Mouse (Mus musculus) intestine, postnatal 0 days (tissue): ENCODE data around the gene Ddah1. TPM values are rescaled to one million over a fixed set of nuclear protein-coding genes. Genes with fewer than 3 reads are reported as not detected.
A peak's percentile ranks its signal among the peaks of the same experiment; 100 is the strongest.

Experiments
- ATAC-seq: fragments of 200-750 bp; cut with Nextera tagmentation; 2 replicates; pipeline ENCODE4 v1.8.0; 2017; ENCODE audit warnings: mild to moderate bottlenecking, moderate TSS enrichment, moderate library complexity
- H3K27ac ChIP-seq: fragments of 300-500 bp; sonication (generic); 2 replicates; pipeline ENCODE4 v1.5.1; 2014; ENCODE audit warnings: mild to moderate bottlenecking, low read depth, low read length, moderate library complexity
- H3K27me3 ChIP-seq: fragments of 300-500 bp; sonication (generic); replicated peaks from 2 replicates; pipeline ENCODE4 v1.6.1; 2014; ENCODE audit warnings: low read length, mixed read lengths; ENCODE audit not compliant: control insufficient read depth, insufficient read depth
- H3K36me3 ChIP-seq: fragments of 300-500 bp; sonication (generic); 2 replicates; pipeline ENCODE4 v1.6.1; 2014; ENCODE audit warnings: mild to moderate bottlenecking, moderate library complexity; ENCODE audit not compliant: control insufficient read depth, insufficient read depth
- H3K4me1 ChIP-seq: fragments of 300-500 bp; sonication (generic); replicated peaks from 2 replicates; pipeline ENCODE4 v1.6.1; 2014; ENCODE audit warnings: antibody characterized with exemption, low read length, mixed read lengths; ENCODE audit not compliant: control insufficient read depth, insufficient read depth
- H3K4me2 ChIP-seq: fragments of 300-500 bp; sonication (generic); replicated peaks from 2 replicates; pipeline ENCODE4 v1.6.1; 2014; ENCODE audit warnings: low read depth, mild to moderate bottlenecking, moderate library complexity
- H3K4me3 ChIP-seq: fragments of 300-500 bp; sonication (generic); 2 replicates; pipeline ENCODE4 v1.5.1; 2014; ENCODE audit warnings: low read depth, low read length
- H3K9ac ChIP-seq: fragments of 300-500 bp; sonication (generic); 2 replicates; pipeline ENCODE4 v1.6.1; 2014; ENCODE audit warnings: mild to moderate bottlenecking, low read depth, low read length
- H3K9me3 ChIP-seq: fragments of 300-500 bp; sonication (generic); 2 replicates; pipeline ENCODE4 v1.6.1; 2016; ENCODE audit warnings: mixed run types; ENCODE audit not compliant: control insufficient read depth
- CTCF ChIP-seq: sonication (generic); IDR thresholded peaks from 2 replicates; pipeline ENCODE4 v1.5.1; 2016; ENCODE audit warnings: low read depth, mild to moderate bottlenecking, control low read depth, antibody characterized with exemption, moderate library complexity
- WGBS: fragments of 180-500 bp; shearing (Covaris S2); extraction: QIAGEN DNeasy Blood & Tissue Kit; methylation state at CpG from one replicate; pipeline ENCODE4 v1.1.7; 2014; 5-methylcytosine and 5-hydroxymethylcytosine counted together
- polyA plus RNA-seq: library from polyadenylated mRNA; unstranded; fragments of >200 nt; fragmentation: Nextera tagmentation; extraction: Ambion mirVana; gene quantifications from 2 replicates; pipeline ENCODE4 v1.2.1, GENCODE M21; 2015

The Ddah1 gene
- polyA plus RNA-seq, 1 experiment from 2014 or later: 25.9 TPM

DNA sequence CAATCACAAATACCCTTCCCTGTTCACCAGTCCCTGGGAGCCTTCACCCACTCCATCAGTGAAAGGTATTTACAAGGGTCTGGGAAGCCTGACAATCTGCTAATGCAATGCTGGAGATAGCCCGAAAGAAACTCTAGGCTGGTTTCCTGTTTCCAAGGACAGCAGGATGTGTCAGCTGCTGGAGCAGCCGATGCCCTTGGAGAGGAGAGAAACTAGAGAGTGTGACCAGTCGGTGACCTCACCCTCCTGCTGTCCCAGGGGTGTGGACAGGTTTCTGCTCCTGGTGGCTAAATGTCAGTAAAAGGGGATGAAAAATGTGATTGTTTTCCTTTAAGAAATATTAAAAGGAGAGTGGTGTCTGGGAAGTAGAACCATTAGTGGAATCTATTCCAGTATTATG, 28.4 kb upstream of the Ddah1 start:
- Histone ChIP-seq H3K27me3 (no peaks in the 10 kb centered on the region), H3K9ac (no peak overlapping the region), H3K36me3 (no peaks in the 10 kb centered on the region), H3K4me2 (no peak overlapping the region), H3K4me1 (no peaks in the 10 kb centered on the region), H3K27ac (no peak overlapping the region), H3K4me3 (no peak overlapping the region), H3K9me3 (no peaks in the 10 kb centered on the region)
- 27% methylated on average over 3 of the region's 3 CpGs for WGBS
- no peak for ATAC-seq
- TF ChIP-seq CTCF: no peak

DNA sequence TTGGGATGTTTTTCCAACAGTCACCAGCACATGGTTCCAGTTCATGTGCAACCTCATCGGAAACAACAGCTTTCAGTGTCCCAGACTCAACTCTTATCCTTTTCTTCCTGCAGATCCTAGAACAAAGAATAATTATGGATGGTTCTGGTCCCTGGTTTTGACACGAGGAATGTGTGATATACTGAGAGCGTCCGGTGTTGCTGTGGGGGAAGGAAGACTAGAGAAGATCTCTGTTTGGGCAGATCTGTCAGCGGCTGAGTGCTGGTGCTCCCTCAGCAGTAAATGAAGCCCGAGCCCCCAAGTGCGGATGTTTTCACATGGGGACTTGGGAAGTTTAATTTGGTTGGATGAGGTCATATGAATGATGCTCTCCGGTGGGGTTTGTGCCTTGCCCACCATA, 23.6 kb upstream of the Ddah1 start:
- Histone ChIP-seq H3K36me3 (no peaks in the 10 kb centered on the region), H3K27ac (no peak overlapping the region), H3K9me3 (no peaks in the 10 kb centered on the region), H3K27me3 (no peaks in the 10 kb centered on the region), H3K4me3 (no peak overlapping the region), H3K9ac (no peak overlapping the region), H3K4me1 (no peaks in the 10 kb centered on the region), H3K4me2 (no peak overlapping the region)
- TF ChIP-seq CTCF: no peak
- ATAC-seq: no peak
- 72% methylated on average over 8 of the region's 8 CpGs for WGBS

DNA sequence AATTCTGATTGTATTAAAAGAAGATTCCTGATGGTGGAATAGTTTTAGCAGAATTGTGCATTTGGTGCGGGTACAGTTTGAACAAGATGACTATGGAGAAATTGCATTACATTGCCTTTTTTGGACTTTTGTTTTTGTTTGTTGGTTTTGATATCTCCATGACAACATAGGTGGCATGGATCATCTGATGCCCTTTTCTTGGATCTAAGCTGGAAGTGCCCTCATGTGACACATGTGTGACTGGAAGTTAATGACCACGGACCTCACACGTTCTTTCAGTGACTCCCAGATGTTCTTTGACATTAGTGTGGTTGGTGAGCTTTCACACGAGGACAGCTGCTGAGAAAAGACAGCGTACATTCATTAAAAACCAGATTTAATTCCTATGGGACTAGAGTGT, 21.9 kb upstream of the Ddah1 start:
- Histone ChIP-seq H3K9ac (no peak overlapping the region), H3K4me2 (no peak overlapping the region), H3K4me3 (no peak overlapping the region), H3K4me1 (no peaks in the 10 kb centered on the region), H3K36me3 (no peaks in the 10 kb centered on the region), H3K27me3 (no peaks in the 10 kb centered on the region), H3K9me3 (no peaks in the 10 kb centered on the region), H3K27ac (no peak overlapping the region)
- TF ChIP-seq CTCF: no peak
- ATAC-seq: no peak
- 75% methylated on average over 5 of the region's 5 CpGs for WGBS

DNA sequence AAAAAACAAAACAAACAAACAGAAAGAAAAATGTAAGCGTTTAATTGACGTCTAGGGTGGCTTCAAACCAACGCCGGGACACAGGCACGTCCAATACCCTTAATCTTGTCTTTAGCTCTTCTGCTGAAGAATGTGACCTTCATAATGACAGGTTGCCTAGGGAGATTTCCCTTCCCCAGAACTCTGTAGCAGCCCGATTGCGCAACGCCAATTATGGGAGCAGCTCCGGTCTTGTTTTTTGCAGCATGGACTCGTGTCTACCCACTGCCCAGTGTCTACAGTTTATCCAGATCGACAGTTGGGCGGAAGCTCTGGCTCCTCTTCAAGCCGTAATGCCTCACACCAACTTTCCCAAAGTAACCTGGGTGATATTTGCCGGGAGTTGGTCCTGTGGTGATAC, 19.8 kb upstream of the Ddah1 start:
- H3K27ac ChIP-seq: no peak overlapping the region
- H3K36me3 ChIP-seq: no peaks in the 10 kb centered on the region
- H3K4me3 ChIP-seq: no peak overlapping the region
- no peak overlapping the region for H3K9ac ChIP-seq
- H3K27me3 ChIP-seq: no peaks in the 10 kb centered on the region
- no peaks in the 10 kb centered on the region for H3K4me1 ChIP-seq
- H3K4me2 ChIP-seq: no peak overlapping the region
- ATAC-seq: no peak
- 60% methylated on average over 14 of the region's 14 CpGs for WGBS
- TF ChIP-seq CTCF: no peak
- no peaks in the 10 kb centered on the region for H3K9me3 ChIP-seq

DNA sequence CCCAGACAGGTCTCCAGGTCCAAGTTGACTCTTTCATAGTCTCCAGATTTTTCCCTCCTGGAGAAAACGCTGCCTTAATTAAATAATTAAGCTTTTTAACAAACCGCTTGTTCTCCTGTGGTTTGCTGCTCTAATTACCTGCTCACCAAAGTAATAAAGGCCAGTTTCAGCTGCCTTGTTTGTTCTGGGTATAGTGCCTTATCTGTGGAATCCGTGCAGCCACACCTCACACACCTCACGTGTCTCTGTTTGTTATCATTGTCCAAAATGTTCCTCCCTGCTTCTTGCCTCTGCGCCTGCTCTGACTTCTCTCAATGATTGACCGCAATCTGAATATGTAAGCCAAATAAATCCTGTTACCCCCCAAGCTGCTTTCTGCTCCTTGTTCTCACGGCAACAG, 18.6 kb upstream of the Ddah1 start:
- Histone ChIP-seq H3K9ac (no peak overlapping the region), H3K36me3 (no peaks in the 10 kb centered on the region), H3K4me2 (peak overlapping the region; percentile 27; the same call in 1 of the 2 replicates), H3K4me3 (no peak overlapping the region), H3K4me1 (no peaks in the 10 kb centered on the region), H3K9me3 (no peaks in the 10 kb centered on the region), H3K27me3 (no peaks in the 10 kb centered on the region), H3K27ac (no peak overlapping the region)
- TF ChIP-seq CTCF: no peak
- no peak for ATAC-seq
- WGBS: 27% methylated on average over 7 of the region's 7 CpGs

DNA sequence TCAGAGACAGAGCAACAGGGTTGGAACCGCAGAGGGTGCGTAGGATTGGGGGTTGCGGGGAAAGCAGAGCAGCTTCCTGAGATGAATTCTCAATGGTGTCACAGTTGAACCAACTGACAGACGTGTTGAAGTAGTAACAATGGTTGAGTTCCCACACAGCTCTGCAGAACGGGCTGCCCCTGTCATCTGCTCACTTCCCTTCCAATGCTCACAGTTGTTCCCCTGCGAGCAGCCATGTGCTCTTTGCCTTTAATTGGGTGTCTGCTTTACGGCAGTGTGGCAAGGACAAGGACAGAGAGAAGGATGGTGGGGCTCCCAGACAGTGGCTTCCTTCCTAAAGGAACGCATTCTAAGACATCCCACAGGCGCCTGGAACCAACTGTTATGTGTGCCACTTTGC, 15.4 kb upstream of the Ddah1 start:
- WGBS: 62% methylated on average over 9 of the region's 9 CpGs
- H3K27me3 ChIP-seq: no peaks in the 10 kb centered on the region
- H3K27ac ChIP-seq: no peak overlapping the region
- ATAC-seq: no peak
- TF ChIP-seq CTCF: no peak
- no peak overlapping the region for H3K4me2 ChIP-seq
- H3K4me1 ChIP-seq: no peaks in the 10 kb centered on the region
- H3K9ac ChIP-seq: no peak overlapping the region
- H3K36me3 ChIP-seq: no peaks in the 10 kb centered on the region
- H3K4me3 ChIP-seq: no peak overlapping the region
- no peaks in the 10 kb centered on the region for H3K9me3 ChIP-seq

DNA sequence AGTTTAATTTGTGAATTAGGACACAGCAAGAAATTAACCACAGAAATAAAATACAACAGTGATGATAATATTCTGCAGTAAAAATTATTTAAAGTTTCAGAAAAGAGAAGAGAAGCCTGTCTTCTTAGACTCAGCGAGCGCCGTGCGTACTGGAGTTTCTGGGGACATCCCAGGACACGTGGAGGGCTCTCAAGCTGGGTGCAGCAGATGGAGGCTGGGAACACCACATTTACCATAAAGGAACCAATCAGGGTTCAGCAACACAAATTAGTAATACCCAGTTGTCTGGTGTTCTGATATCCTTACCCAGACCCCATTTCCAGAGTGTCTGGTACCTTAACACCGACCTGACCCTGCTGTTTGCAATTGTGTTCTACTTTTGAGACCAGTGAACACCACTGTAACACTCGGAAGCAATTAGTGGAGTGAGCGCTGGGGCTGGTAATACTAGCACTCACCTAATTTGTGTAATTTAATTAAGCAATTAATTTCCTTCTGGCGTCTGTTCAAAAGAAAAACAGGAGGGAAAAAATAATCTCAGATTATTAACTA, 14.9 kb upstream of the Ddah1 start:
- Histone ChIP-seq H3K9me3 (no peaks in the 10 kb centered on the region), H3K9ac (no peak overlapping the region), H3K27ac (no peak overlapping the region), H3K36me3 (no peaks in the 10 kb centered on the region), H3K4me3 (no peak overlapping the region), H3K4me1 (no peaks in the 10 kb centered on the region), H3K4me2 (no peak overlapping the region), H3K27me3 (no peaks in the 10 kb centered on the region)
- ATAC-seq: no peak
- no peak for TF ChIP-seq CTCF
- 88% methylated on average over 9 of the region's 9 CpGs for WGBS
